Mouse (Mus musculus) ES-Bruce4 (cell line): Measurements from ENCODE around the gene Tsc22d3. TPM values are rescaled to one million over a fixed set of nuclear protein-coding genes. Genes with fewer than 3 reads are reported as not detected.
"Not testable (repeated sequence)": the region's sequence is repeated elsewhere in the genome, so short reads cannot be mapped to it uniquely, and the experiment has no call there.

ENCODE experiments used
- H3K27ac ChIP-seq: 2 replicates; pipeline ENCODE4 v1.5.1; 2012; ENCODE audit warnings: low read length, inconsistent platforms; ENCODE audit not compliant: insufficient read depth
- H3K27me3 ChIP-seq: 2 replicates; pipeline ENCODE4 v1.6.1; 2012; ENCODE audit warnings: mild to moderate bottlenecking, low read length, inconsistent platforms; ENCODE audit not compliant: control insufficient read depth, poor library complexity, insufficient read depth, severe bottlenecking
- H3K36me3 ChIP-seq: 2 replicates; pipeline ENCODE4 v1.6.1; 2012; ENCODE audit warnings: inconsistent platforms, mild to moderate bottlenecking, low read length, moderate library complexity; ENCODE audit not compliant: control insufficient read depth, poor library complexity, insufficient read depth, severe bottlenecking
- H3K4me1 ChIP-seq: one replicate; pipeline ENCODE4 v1.8.1; 2011; ENCODE audit warnings: low read length; ENCODE audit not compliant: control insufficient read depth, insufficient read depth
- H3K4me3 ChIP-seq: 2 replicates; pipeline ENCODE4 v1.5.1; 2011; ENCODE audit warnings: low read depth, mild to moderate bottlenecking, low read length
- H3K9ac ChIP-seq: 2 replicates; pipeline ENCODE4 v1.6.1; 2012; ENCODE audit warnings: low read depth, mild to moderate bottlenecking, inconsistent platforms; ENCODE audit not compliant: poor library complexity, severe bottlenecking
- H3K9me3 ChIP-seq: replicated peaks from 2 replicates; pipeline ENCODE4 v1.6.1; 2012; ENCODE audit warnings: mild to moderate bottlenecking, low read length, inconsistent platforms; ENCODE audit not compliant: control insufficient read depth, poor library complexity, insufficient read depth, severe bottlenecking
- CTCF ChIP-seq: IDR thresholded peaks from one replicate; pipeline ENCODE4 v1.8.1; 2011; ENCODE audit warnings: low read depth, low read length
- EP300 ChIP-seq: IDR thresholded peaks from 2 replicates; pipeline ENCODE4 v1.6.1; 2011; ENCODE audit warnings: low read depth, low read length; ENCODE audit not compliant: insufficient read depth
- POLR2A ChIP-seq: IDR thresholded peaks from one replicate; pipeline ENCODE4 v1.8.1; 2011; ENCODE audit warnings: low read length; ENCODE audit not compliant: insufficient read depth
- polyA plus RNA-seq: library from polyadenylated mRNA; stranded (reverse); fragments of >200 nt; gene quantifications from 2 replicates; pipeline ENCODE4 v1.2.4, GENCODE M21; 2011; ENCODE audit warnings: low read depth; ENCODE audit not compliant: missing spikeins, insufficient read depth, insufficient read length

The Tsc22d3 gene
- polyA plus RNA-seq, 1 experiment = 7.6 TPM

- H3K9ac ChIP-seq = peak overlapping the region; percentile 71
- peak overlapping the region; percentile 69 for H3K4me3 ChIP-seq
- no peak overlapping the region for H3K27ac ChIP-seq
- H3K9me3 ChIP-seq = no peaks in the 10 kb centered on the region
- TF ChIP-seq POLR2A = no peak
- no peak for TF ChIP-seq CTCF
- no peak for TF ChIP-seq EP300
- H3K27me3 ChIP-seq = no peaks in the 10 kb centered on the region
- no peaks in the 10 kb centered on the region for H3K36me3 ChIP-seq
- H3K4me1 ChIP-seq = no peaks in the 10 kb centered on the region
These were observed 57.4 kb downstream of the Tsc22d3 start for GRCm38 (mm10) chrX:140542938-140543673.

- H3K9me3 ChIP-seq = no peaks in the 10 kb centered on the region
- TF ChIP-seq POLR2A (no peak), CTCF (no peak), EP300 (no peak)
- peak overlapping the region; percentile 71 for H3K9ac ChIP-seq
- H3K4me3 ChIP-seq = peak overlapping the region; percentile 69
- no peaks in the 10 kb centered on the region for H3K27me3 ChIP-seq
- no peak overlapping the region for H3K27ac ChIP-seq
- H3K36me3 ChIP-seq = no peaks in the 10 kb centered on the region
- no peaks in the 10 kb centered on the region for H3K4me1 ChIP-seq
These were observed 58.0 kb downstream of the Tsc22d3 start for GRCm38 (mm10) chrX:140542474-140542845.

- peak overlapping the region; percentile 69 for H3K4me3 ChIP-seq
- no peak overlapping the region for H3K27ac ChIP-seq
- no peaks in the 10 kb centered on the region for H3K9me3 ChIP-seq
- peak overlapping the region; percentile 71 for H3K9ac ChIP-seq
- no peaks in the 10 kb centered on the region for H3K36me3 ChIP-seq
- no peaks in the 10 kb centered on the region for H3K4me1 ChIP-seq
- TF ChIP-seq POLR2A (no peak), CTCF (no peak), EP300 (no peak)
- no peaks in the 10 kb centered on the region for H3K27me3 ChIP-seq
These were observed 58.6 kb downstream of the Tsc22d3 start for GRCm38 (mm10) chrX:140541711-140542473.

GRCm38 (mm10) chrX:140540500-140541114 lies 59.9 kb downstream of the Tsc22d3 start:
- Histone ChIP-seq H3K4me1 (no peaks in the 10 kb centered on the region), H3K36me3 (no peaks in the 10 kb centered on the region), H3K27me3 (no peaks in the 10 kb centered on the region), H3K9me3 (no peaks in the 10 kb centered on the region), H3K9ac (no peak overlapping the region), H3K27ac (no peak overlapping the region), H3K4me3 (no peak overlapping the region)
- no peak for TF ChIP-seq CTCF
- TF ChIP-seq EP300 = no peak
- no peak for TF ChIP-seq POLR2A

- H3K9me3 ChIP-seq, H3K4me1 ChIP-seq, H3K9ac ChIP-seq, H3K27me3 ChIP-seq, H3K36me3 ChIP-seq, H3K4me3 ChIP-seq, H3K27ac ChIP-seq: not testable (repeated sequence)
These were observed 60.6 kb downstream of the Tsc22d3 start for GRCm38 (mm10) chrX:140539831-140540230.

- Histone ChIP-seq H3K9me3 (no peaks in the 10 kb centered on the region), H3K36me3 (no peaks in the 10 kb centered on the region), H3K4me3 (no peak overlapping the region), H3K27me3 (no peaks in the 10 kb centered on the region), H3K27ac (no peak overlapping the region), H3K4me1 (peaks cover 1% of the 10 kb centered on the region), H3K9ac (no peak overlapping the region)
- TF ChIP-seq CTCF (no peak), EP300 (no peak), POLR2A (no peak)
These were observed 61.3 kb downstream of the Tsc22d3 start for GRCm38 (mm10) chrX:140539111-140539680.
